Mouse (Mus musculus): ENCODE measurements around the gene Gm14190.
"Not testable (repeated sequence)": the region's sequence is repeated elsewhere in the genome, so short reads cannot be mapped to it uniquely, and the experiment has no call there.

Gm14190 gene
- long read RNA-seq, experiment 1 = 0 reads
- long read RNA-seq, experiment 2 = 0 reads

DNA sequence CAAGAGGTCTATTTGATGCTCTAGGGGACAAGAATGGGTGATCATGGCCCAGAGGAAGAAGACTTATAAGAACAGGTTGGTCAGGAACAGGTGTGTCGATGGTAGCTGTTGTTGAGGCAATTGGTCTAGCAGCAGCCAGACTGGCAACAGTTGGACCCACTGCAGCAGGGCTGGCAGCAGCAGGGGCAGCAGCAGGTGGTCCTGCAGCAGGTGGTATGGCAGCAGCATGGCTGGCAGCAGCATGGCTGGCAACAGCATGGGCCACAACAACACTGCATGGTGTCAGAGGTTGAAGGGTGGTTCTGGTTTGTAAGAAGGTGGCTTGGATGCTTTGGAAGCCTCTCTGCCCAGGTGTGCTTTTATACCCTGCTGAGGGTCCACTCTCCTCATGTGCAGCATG lies at the start of gene Gm14190:
TSS of gene Gm14190 (minus strand) at position 278 of the 400 bp plus-strand sequence.
- intact Hi-C loops (cut with DNase I) = no loop called here

GRCm38 (mm10) chr11:99734190-99734589 lies 43.6 kb upstream of the Gm14190 start, which contains the start of gene Gm14180:
Gene Gm14180 (minus strand): TSS chr11:99734290.
- intact Hi-C loops (cut with DNase I) = no loop called here

DNA sequence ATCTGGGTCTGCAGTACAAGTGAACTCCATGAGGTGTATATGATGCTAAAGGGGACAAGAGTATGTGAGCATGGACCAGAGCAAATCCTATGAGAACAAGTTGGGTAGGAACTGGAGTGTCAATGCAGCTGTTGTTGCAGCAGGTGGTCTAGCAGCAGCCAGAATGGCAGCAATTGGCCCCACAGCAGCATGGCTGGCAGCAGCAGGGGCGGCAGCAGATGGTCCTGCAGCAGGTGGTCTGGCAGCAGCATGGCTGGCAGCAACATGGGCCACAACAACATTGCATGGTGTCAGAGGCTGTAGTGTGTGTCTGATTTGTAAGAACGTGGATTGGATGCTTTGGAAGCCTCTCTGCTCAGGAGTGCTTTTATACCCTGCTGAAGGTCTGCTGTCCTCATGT lies 33.5 kb upstream of the Gm14190 start:
- intact Hi-C loops (cut with DNase I) = loop anchor here (1.0 kb wide), 1 partner anchor 38 kb away; no protein-coding TSS in a partner anchor

DNA sequence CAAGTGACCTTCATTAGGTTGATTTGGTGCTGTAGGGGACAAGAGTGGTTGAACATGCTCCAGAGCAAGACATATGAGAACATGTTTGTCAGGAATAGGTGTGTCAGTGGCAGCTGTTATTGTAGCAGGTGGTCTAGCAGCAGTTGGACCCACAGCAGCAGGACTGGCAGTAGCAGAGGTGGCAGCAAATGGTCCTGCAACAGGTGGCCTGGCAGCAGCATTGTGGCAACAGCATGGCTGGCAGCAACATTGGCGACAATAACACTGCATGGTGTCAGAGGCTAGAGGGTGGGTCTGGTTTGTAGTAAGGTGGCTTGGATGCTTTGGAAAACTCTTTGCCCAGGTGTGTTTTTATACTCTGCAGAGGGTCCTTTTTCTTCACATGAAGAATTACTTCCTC lies 28.2 kb upstream of the Gm14190 start:
- intact Hi-C loops (cut with DNase I) = no loop called here

DNA sequence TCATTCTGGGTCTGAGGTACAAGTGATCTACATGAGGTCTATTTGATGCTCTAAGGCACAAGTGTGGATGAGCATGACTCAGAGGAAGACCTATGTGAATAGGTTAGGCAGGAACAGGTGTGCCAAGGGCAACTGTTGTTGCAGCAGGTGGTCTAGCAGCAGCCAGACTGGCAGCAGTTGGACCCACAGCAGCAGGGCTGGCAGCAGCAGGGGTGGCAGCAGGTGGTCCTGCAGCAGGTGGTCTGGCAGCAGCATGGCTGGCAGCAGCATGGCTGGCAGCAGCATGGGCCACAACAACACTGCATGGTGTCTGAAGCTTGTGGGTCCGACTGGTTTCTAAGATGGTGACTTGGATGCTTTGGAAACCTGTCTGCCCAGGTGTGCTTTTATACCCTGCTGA lies 5.3 kb downstream of the Gm14190 start:
- intact Hi-C loops (cut with DNase I) = not testable (repeated sequence)

GRCm38 (mm10) chr11:99683481-99683880 lies 7.1 kb downstream of the Gm14190 start:
- intact Hi-C loops (cut with DNase I) = no loop called here

DNA sequence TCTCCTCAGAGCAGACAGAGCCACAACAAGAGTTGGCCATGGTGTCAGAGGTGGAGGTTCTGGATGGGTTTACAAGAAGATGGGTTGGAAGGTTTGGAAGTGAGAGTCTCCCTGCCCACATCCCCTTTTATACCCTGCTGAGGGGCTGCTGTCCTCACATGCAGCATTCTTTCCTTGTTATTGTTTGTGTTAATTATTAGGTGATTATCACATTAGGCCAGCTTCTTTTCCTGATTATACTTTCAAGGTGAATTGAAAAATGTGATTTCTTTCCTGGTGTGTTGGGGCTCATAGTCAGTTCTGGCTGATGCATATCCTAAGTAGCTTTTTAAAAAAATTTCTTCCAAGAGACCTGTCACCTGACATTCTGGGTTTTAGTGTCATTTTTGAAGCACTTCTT lies 24.7 kb downstream of the Gm14190 start, which contains the start of gene Krtap4-6:
TSS of gene Krtap4-6 (minus strand) at position 101 of the 400 bp plus-strand sequence.
- intact Hi-C loops (cut with DNase I) = no loop called here

- intact Hi-C loops (cut with DNase I) = no loop called here
Measured at GRCm38 (mm10) chr11:99662802-99663201, 27.7 kb downstream of the Gm14190 start.

GRCm38 (mm10) chr11:99659256-99659655 lies 31.3 kb downstream of the Gm14190 start:
- intact Hi-C loops (cut with DNase I) = no loop called here

DNA sequence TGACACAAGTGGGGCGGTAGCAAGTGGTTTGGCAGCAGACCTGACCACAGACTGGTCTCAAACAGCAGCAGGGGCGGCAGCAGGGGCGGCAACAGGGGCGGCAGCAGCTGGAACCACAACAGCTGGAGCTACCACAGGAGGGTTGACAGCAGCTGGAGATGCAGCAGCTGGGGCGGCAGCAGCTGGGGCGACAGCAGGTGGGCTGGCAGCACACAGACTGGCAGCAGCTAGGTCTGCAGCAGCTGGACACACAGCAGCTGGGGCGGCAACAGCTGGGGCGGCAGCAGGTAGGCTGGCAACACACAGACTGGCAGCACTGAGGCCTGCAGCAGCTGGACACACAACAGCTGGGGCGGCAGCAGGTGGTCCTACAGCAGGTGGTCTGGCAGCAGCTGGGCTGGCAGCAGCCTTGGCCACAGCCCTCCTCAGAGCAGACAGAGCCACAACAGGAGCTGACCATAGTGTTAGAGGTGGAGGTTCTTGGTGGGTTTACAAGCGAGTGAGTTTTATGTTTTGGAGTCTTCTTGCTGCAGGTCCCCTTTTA lies 32.0 kb downstream of the Gm14190 start, which contains the start of gene Gm11563:
TSS of gene Gm11563 (minus strand) at position 494 of the 544 bp plus-strand sequence.
- intact Hi-C loops (cut with DNase I) = not testable (repeated sequence)

DNA sequence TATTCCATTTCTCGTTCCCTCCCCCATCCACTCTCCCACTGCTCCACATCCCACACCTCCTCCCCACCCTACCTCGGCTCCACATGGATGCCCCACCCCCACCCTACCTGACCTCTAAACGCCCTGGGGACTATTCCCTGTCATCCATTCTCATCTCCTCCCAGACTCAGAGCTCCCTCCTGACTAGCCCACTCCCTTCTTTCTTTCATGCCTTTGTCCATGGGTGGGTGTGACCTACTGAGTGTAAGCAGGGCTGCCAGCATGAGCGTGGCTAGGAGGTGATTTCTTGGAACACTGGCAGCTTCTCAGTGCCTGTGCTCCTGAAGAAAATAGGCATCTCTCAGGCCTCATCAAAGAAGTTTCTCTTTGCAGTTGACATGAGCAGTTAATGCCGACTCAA lies 33.5 kb downstream of the Gm14190 start:
- intact Hi-C loops (cut with DNase I) = no loop called here

GRCm38 (mm10) chr11:99650136-99650535 lies 40.4 kb downstream of the Gm14190 start, which contains the start of gene Gm11555:
Gene Gm11555 (minus strand): TSS chr11:99650236.
- intact Hi-C loops (cut with DNase I) = no loop called here

DNA sequence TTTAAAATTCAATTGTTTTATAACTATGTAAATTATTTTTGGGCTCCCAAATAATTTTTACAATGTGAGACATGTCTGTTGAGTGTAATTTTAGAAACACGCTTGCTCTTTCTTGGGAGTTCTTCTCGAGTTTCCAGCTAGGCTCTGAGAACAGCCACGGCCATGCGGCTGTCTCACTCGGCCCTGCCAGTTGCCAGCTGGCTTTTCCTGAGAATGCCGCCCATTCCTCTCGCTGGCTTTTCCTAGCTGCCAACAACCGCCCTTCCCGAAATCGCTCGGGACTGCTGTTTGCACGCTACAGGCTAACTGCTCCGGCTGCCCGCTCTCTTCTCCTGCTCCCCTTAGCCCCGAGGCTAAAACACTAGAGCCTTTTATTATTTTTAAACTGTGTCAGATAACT lies 44.1 kb downstream of the Gm14190 start:
- intact Hi-C loops (cut with DNase I) = no loop called here

GRCm38 (mm10) chr11:99644351-99644750 lies 46.2 kb downstream of the Gm14190 start:
- intact Hi-C loops (cut with DNase I) = no loop called here

DNA sequence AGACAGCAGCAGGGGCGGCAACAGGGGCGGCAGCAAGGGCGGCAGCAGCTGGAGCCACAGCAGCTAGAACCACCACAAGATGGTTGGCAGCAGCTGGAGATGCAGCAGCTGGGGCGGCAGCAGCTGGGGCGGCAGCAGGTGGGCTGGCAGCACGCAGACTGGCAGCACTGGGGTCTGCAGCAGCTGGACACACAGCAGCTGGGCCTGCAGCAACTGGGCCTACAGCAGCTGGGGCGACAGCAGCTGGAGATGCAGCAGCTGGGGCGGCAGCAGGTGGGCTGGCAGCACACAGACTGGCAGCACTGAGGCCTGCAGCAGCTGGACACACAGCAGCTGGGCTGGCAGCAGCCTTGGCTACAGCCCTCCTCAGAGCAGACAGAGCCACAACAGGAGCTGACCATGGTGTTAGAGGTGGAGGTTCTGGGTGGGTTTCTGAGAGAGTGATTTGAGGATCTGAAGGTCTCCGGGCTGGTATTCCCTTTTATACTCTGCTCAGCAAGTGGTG lies 46.9 kb downstream of the Gm14190 start, which contains the start of gene Krtap4-7:
TSS of gene Krtap4-7 (minus strand) at position 455 of the 505 bp plus-strand sequence.
- intact Hi-C loops (cut with DNase I) = not testable (repeated sequence)

GRCm38 (mm10) chr11:99640926-99641325 lies 49.6 kb downstream of the Gm14190 start:
- intact Hi-C loops (cut with DNase I) = no loop called here
